Comparison of ENCODE assay signal across 9 mouse cellular contexts in genomic region chr19:8945251-8945650, GRCm38 (mm10). TPM values are rescaled to one million over a fixed set of nuclear protein-coding genes. Genes with fewer than 3 reads are reported as not detected.
A peak's percentile ranks its signal among the peaks of the same experiment; 100 is the strongest.
DNase-seq lines count a peak whose midpoint lies in the region; ATAC-seq and TF ChIP-seq lines count a peak whose summit lies in the region.
"Had no signal": no experiment of that assay in that cellular context is flagged by ENCODE, and none has a peak within 500 bp of the region (broad histone marks: within the 10 kb centered on the region; RNA-seq: fewer than 3 reads in every experiment).

No protein-coding gene starts in this region.

- H3K27me3 ChIP-seq in kidney, embryonic 16.5 days (ENCODE audit: insufficient read depth, low read length): no peaks in the 10 kb centered on the region
- H3K27me3 ChIP-seq in limb, embryonic 12.5 days: no peaks in the 10 kb centered on the region
- H3K27me3 ChIP-seq in neural tube, embryonic 14.5 days (ENCODE audit: control insufficient read depth, insufficient read depth, low read length): no peaks in the 10 kb centered on the region

- H3K4me3 ChIP-seq in kidney, embryonic 16.5 days (ENCODE audit: low read length): peak overlapping the region; percentile 98
- H3K4me3 ChIP-seq in embryonic fibroblast, embryonic 13.5 days (ENCODE audit: insufficient read depth, low read length): peak overlapping the region; percentile 34
- peak overlapping the region; percentile 21 for H3K4me3 ChIP-seq in limb, embryonic 12.5 days (replicated peaks)
- no peak overlapping the region; the same call in 1 of the 2 replicates for H3K4me3 ChIP-seq in neural tube, embryonic 14.5 days (ENCODE audit: low read depth, low read length)

- WGBS in kidney, embryonic 16.5 days: 80% methylated on average over 6 of the region's 6 CpGs
- 89% methylated on average over 6 of the region's 6 CpGs for WGBS in limb, embryonic 12.5 days
- WGBS in neural tube, embryonic 14.5 days: 91% methylated on average over 6 of the region's 6 CpGs

- no peaks in the 10 kb centered on the region for H3K9me3 ChIP-seq in kidney, embryonic 16.5 days (ENCODE audit: low read length)
- H3K9me3 ChIP-seq in limb, embryonic 12.5 days: no peaks in the 10 kb centered on the region
- H3K9me3 ChIP-seq in neural tube, embryonic 14.5 days (ENCODE audit: control insufficient read depth, low read length): no peaks in the 10 kb centered on the region

- no peak for ATAC-seq in kidney, embryonic 16.5 days (ENCODE audit: low FRiP score, low TSS enrichment)
- ATAC-seq in limb, embryonic 12.5 days (ENCODE audit: insufficient number of reproducible peaks, insufficient read depth, low FRiP score, low TSS enrichment, low read depth): no peak
- no peak for ATAC-seq in neural tube, embryonic 14.5 days (ENCODE audit: low read depth)
- ATAC-seq in granulocyte monocyte progenitor cell, adult 5-6 weeks (replicated peaks; ENCODE audit: poor library complexity, severe bottlenecking): no peak

- TF ChIP-seq POLR2A in embryonic fibroblast, embryonic 13.5 days (IDR thresholded peaks at IDR 0.05; ENCODE audit: low read depth, low read length): no peak

- H3K4me1 ChIP-seq in kidney, embryonic 16.5 days (ENCODE audit: insufficient read depth, low read length): peaks cover 34% of the 10 kb centered on the region
- peaks cover 6% of the 10 kb centered on the region for H3K4me1 ChIP-seq in embryonic fibroblast, embryonic 13.5 days (ENCODE audit: control insufficient read depth, insufficient read depth, low read length)
- peaks cover 34% of the 10 kb centered on the region for H3K4me1 ChIP-seq in limb, embryonic 12.5 days (replicated peaks)
- peaks cover 20% of the 10 kb centered on the region for H3K4me1 ChIP-seq in neural tube, embryonic 14.5 days (ENCODE audit: control insufficient read depth, insufficient read depth, low read length)

- 0 out of 2 replicates have a peak overlapping the region, but pooled peaks have one; percentile 13 for H3K27ac ChIP-seq in kidney, embryonic 16.5 days (ENCODE audit: low read length)
- no peak overlapping the region; the same call in 1 of the 2 replicates for H3K27ac ChIP-seq in embryonic fibroblast, embryonic 13.5 days (ENCODE audit: insufficient read depth, low read length)
- no peak overlapping the region for H3K27ac ChIP-seq in limb, embryonic 12.5 days
- no peak overlapping the region for H3K27ac ChIP-seq in neural tube, embryonic 14.5 days (ENCODE audit: low read depth, low read length)

- peaks cover 51% of the 10 kb centered on the region for H3K36me3 ChIP-seq in kidney, embryonic 16.5 days (ENCODE audit: insufficient read depth, low read length)
- H3K36me3 ChIP-seq in limb, embryonic 12.5 days: peaks cover 73% of the 10 kb centered on the region
- H3K36me3 ChIP-seq in neural tube, embryonic 14.5 days (ENCODE audit: control insufficient read depth, insufficient read depth, low read length): peaks cover 46% of the 10 kb centered on the region

- peak overlapping the region; percentile 69 for H3K4me2 ChIP-seq in kidney, embryonic 16.5 days (replicated peaks; ENCODE audit: low read depth, low read length)
- peak overlapping the region; percentile 66 for H3K4me2 ChIP-seq in limb, embryonic 12.5 days
- peak overlapping the region; percentile 24; the same call in 1 of the 2 replicates for H3K4me2 ChIP-seq in neural tube, embryonic 14.5 days (ENCODE audit: low read depth, low read length)

- no peak for TF ChIP-seq CTCF in embryonic fibroblast, embryonic 13.5 days (IDR thresholded peaks at IDR 0.05; ENCODE audit: borderline replicate concordance, insufficient read depth, low read length)

- no peak for DNase-seq in kidney, adult 9 months
- no peak for DNase-seq in embryo, embryonic 10.5 days (ENCODE audit: low spot score)
- DNase-seq in urinary bladder, postnatal 10 days (ENCODE audit: low spot score): no peak
- DNase-seq: cerebellum, adult 11 months had no signal

- H3K9ac ChIP-seq in kidney, embryonic 16.5 days (replicated peaks; ENCODE audit: low read length): peak overlapping the region; percentile 22; the same call in 1 of the 2 replicates
- no peak overlapping the region; the same call in 1 of the 2 replicates for H3K9ac ChIP-seq in limb, embryonic 12.5 days (replicated peaks)
- H3K9ac ChIP-seq in neural tube, embryonic 14.5 days (replicated peaks; ENCODE audit: low read depth, low read length): no peak overlapping the region; the same call in 1 of the 2 replicates

RNA-seq across cellular contexts. Expression of gene Mta2, which starts 3.6 kb away (rescaled TPM):
- polyA plus RNA-seq in kidney, embryonic 16.5 days (2015; fragmentation: Nextera tagmentation; extraction: Ambion mirVana): 179 and 180 TPM in 2 replicates
- 101 and 102 TPM in 2 replicates for polyA plus RNA-seq in embryonic fibroblast, embryonic 13.5 days (2011; ENCODE audit: insufficient read length, low read depth, missing spikeins)
- 227 and 231 TPM in 2 replicates for polyA plus RNA-seq in limb, embryonic 12.5 days (2016; fragmentation: Nextera tagmentation; extraction: Ambion mirVana)
- 29.1 and 33.7 TPM in 2 replicates for polyA plus RNA-seq in neural tube, embryonic 14.5 days (2014; fragmentation: Nextera tagmentation; extraction: Ambion mirVana)
- total RNA-seq in granulocyte monocyte progenitor cell, adult 5-6 weeks (2014; fragmentation: Nextera tagmentation): 115 and 125 TPM in 2 replicates
- total RNA-seq in granulocyte monocyte progenitor cell, adult 5-6 weeks (2017): 120 and 123 TPM in 2 replicates

RNA-seq across cellular contexts. Expression of gene Tut1, which starts 8.4 kb away (rescaled TPM):
- polyA plus RNA-seq in kidney, embryonic 16.5 days (2015; fragmentation: Nextera tagmentation; extraction: Ambion mirVana): 36.0 and 38.3 TPM in 2 replicates
- polyA plus RNA-seq in embryonic fibroblast, embryonic 13.5 days (2011; ENCODE audit: insufficient read length, low read depth, missing spikeins): 16.8 and 19.7 TPM in 2 replicates
- 37.9 and 39.7 TPM in 2 replicates for polyA plus RNA-seq in limb, embryonic 12.5 days (2016; fragmentation: Nextera tagmentation; extraction: Ambion mirVana)
- 20.4 and 25.3 TPM in 2 replicates for polyA plus RNA-seq in neural tube, embryonic 14.5 days (2014; fragmentation: Nextera tagmentation; extraction: Ambion mirVana)
- total RNA-seq in granulocyte monocyte progenitor cell, adult 5-6 weeks (2014; fragmentation: Nextera tagmentation): 17.8 and 28.9 TPM in 2 replicates
- 14.5 and 21.8 TPM in 2 replicates for total RNA-seq in granulocyte monocyte progenitor cell, adult 5-6 weeks (2017)

RNA-seq across cellular contexts. Expression of gene Eml3, which starts 15.9 kb away (rescaled TPM):
- polyA plus RNA-seq in kidney, embryonic 16.5 days (2015; fragmentation: Nextera tagmentation; extraction: Ambion mirVana): 33.2 and 34.1 TPM in 2 replicates
- polyA plus RNA-seq in embryonic fibroblast, embryonic 13.5 days (2011; ENCODE audit: insufficient read length, low read depth, missing spikeins): 26.2 and 28.2 TPM in 2 replicates
- 34.6 and 34.9 TPM in 2 replicates for polyA plus RNA-seq in limb, embryonic 12.5 days (2016; fragmentation: Nextera tagmentation; extraction: Ambion mirVana)
- polyA plus RNA-seq in neural tube, embryonic 14.5 days (2014; fragmentation: Nextera tagmentation; extraction: Ambion mirVana): 6.2 and 8.7 TPM in 2 replicates
- 26.1 and 30.2 TPM in 2 replicates for total RNA-seq in granulocyte monocyte progenitor cell, adult 5-6 weeks (2014; fragmentation: Nextera tagmentation)
- 27.4 and 31.3 TPM in 2 replicates for total RNA-seq in granulocyte monocyte progenitor cell, adult 5-6 weeks (2017)

RNA-seq across cellular contexts. Expression of gene Rom1, which starts 16.1 kb away (rescaled TPM):
- 4.3 and 4.5 TPM in 2 replicates for polyA plus RNA-seq in kidney, embryonic 16.5 days (2015; fragmentation: Nextera tagmentation; extraction: Ambion mirVana)
- 2.7 and 3.5 TPM in 2 replicates for polyA plus RNA-seq in embryonic fibroblast, embryonic 13.5 days (2011; ENCODE audit: insufficient read length, low read depth, missing spikeins)
- polyA plus RNA-seq in limb, embryonic 12.5 days (2016; fragmentation: Nextera tagmentation; extraction: Ambion mirVana): 2.4 and 2.6 TPM in 2 replicates
- polyA plus RNA-seq in neural tube, embryonic 14.5 days (2014; fragmentation: Nextera tagmentation; extraction: Ambion mirVana): 1.1 and 1.7 TPM in 2 replicates
- 2.2 and 2.9 TPM in 2 replicates for total RNA-seq in granulocyte monocyte progenitor cell, adult 5-6 weeks (2014; fragmentation: Nextera tagmentation)
- total RNA-seq in granulocyte monocyte progenitor cell, adult 5-6 weeks (2017): 0.22 and 0.52 TPM in 2 replicates

RNA-seq across cellular contexts. Expression of gene Eef1g, which starts 21.6 kb away (rescaled TPM):
- 436 and 455 TPM in 2 replicates for polyA plus RNA-seq in kidney, embryonic 16.5 days (2015; fragmentation: Nextera tagmentation; extraction: Ambion mirVana)
- polyA plus RNA-seq in embryonic fibroblast, embryonic 13.5 days (2011; ENCODE audit: insufficient read length, low read depth, missing spikeins): 882 and 905 TPM in 2 replicates
- 472 and 476 TPM in 2 replicates for polyA plus RNA-seq in limb, embryonic 12.5 days (2016; fragmentation: Nextera tagmentation; extraction: Ambion mirVana)
- 297 and 333 TPM in 2 replicates for polyA plus RNA-seq in neural tube, embryonic 14.5 days (2014; fragmentation: Nextera tagmentation; extraction: Ambion mirVana)
- total RNA-seq in granulocyte monocyte progenitor cell, adult 5-6 weeks (2014; fragmentation: Nextera tagmentation): 1,036 and 1,157 TPM in 2 replicates
- 748 and 899 TPM in 2 replicates for total RNA-seq in granulocyte monocyte progenitor cell, adult 5-6 weeks (2017)
